Mouse (Mus musculus): ENCODE measurements at regions not wholly inside any gene's neighbourhood (a gene's known extent, or its start where the extent isn't known, plus 50 kb on each side); places are given as distances from the start of the nearest gene placed in this dataset.

GRCm38 (mm10) chr10:118749756-118750155 lies 120.3 kb downstream of the Dyrk2 start:
- TF ChIP-seq POLR2A (IDR thresholded peaks at IDR 0.05; ENCODE audit: control insufficient read depth, extremely low read depth, insufficient read depth, low read length, poor library complexity), result no peak
- no peak for TF ChIP-seq CTCF (IDR thresholded peaks at IDR 0.05; ENCODE audit: borderline replicate concordance, control insufficient read depth, extremely low read depth, insufficient read depth, low read length, poor library complexity)
